Mouse (Mus musculus): ENCODE measurements around the gene Muc20.

The Muc20 gene

DNA sequence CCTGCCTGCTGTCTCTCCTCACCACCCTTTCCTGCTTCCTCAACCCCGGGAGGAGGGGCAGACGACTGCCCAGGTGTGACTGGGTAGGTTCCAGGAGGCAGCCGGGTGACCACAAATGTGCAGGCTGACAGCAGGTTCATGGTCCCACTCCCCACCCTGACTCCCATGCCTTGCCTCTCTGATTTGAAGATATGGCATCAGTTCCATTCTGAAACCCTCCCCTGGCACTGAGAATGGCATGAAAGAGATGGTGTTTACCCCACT lies at the start of gene Muc20:
Gene Muc20, minus strand, starts transcription at position 10 of the 264 bp plus-strand sequence.
- peaks cover 42% of the 10 kb centered on the region for H3K4me1 ChIP-seq (replicated peaks; ENCODE audit: low read depth, low read length)
- H3K9me3 ChIP-seq (ENCODE audit: low read length), result no peaks in the 10 kb centered on the region
- no peak for TF ChIP-seq CTCF (conservative IDR thresholded peaks at IDR 0.05; ENCODE audit: low read length)
- TF ChIP-seq POU5F1 (IDR thresholded peaks at IDR 0.05; ENCODE audit: borderline replicate concordance, low read length), result no peak
- no peak for TF ChIP-seq NANOG (IDR thresholded peaks at IDR 0.05; ENCODE audit: borderline replicate concordance, low read length)
- no peak within 1 kb of the TSS for H3K4me3 ChIP-seq (replicated peaks; ENCODE audit: low read length)
- no peaks in the 10 kb centered on the region for H3K27me3 ChIP-seq (ENCODE audit: insufficient read depth, low read length)
- H3K36me3 ChIP-seq (ENCODE audit: insufficient read depth, low read length), result no peaks in the 10 kb centered on the region

DNA sequence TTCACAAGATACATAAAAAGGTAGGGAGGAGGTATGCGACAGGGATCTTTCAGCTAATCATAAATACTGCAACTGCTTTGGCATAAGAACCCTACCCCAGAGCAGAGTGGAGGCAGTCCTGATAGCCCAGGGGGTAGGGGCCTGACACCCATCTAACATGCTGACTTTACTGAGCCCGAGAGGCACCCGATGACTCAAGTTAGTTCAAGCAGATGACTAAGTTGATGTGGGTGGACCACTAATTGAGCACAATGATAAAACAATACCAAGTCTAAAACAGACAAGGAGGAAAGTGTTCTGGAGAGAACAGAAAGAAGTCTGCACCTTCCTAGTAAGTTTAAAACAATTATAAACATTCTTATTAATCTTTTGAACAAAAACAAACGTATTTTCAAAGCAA lies 34.3 kb upstream of the Muc20 start:
- peaks cover 49% of the 10 kb centered on the region for H3K36me3 ChIP-seq (ENCODE audit: insufficient read depth, low read length)

DNA sequence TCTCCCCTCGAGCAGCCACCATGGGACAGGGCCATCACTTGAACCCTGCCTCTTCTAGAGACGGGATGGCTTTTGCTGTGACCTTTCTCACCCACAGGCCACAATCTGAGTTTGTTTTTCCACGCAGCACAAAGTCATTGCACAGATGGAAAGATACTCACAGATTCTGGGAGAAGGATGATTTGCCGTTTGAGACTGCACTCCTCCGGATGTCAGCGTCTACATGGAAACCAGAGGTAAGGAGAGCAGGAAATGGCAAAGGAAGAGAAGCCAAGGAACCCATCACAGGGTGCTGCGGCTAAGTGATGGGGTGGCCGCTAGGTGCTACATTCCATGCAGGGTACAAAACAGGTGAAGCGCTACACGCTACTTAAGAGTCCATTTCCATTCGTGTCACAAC lies 31.9 kb upstream of the Muc20 start:
- Histone ChIP-seq H3K4me1 (replicated peaks; ENCODE audit: low read depth, low read length) (peaks cover 49% of the 10 kb centered on the region), H3K36me3 (ENCODE audit: insufficient read depth, low read length) (peaks cover 48% of the 10 kb centered on the region), H3K9me3 (ENCODE audit: low read length) (peaks cover 6% of the 10 kb centered on the region), H3K4me3 (replicated peaks; ENCODE audit: low read length) (no peak overlapping the region), H3K27me3 (ENCODE audit: insufficient read depth, low read length) (no peaks in the 10 kb centered on the region)
- TF ChIP-seq NANOG (IDR thresholded peaks at IDR 0.05; ENCODE audit: borderline replicate concordance, low read length) (no peak), POU5F1 (IDR thresholded peaks at IDR 0.05; ENCODE audit: borderline replicate concordance, low read length) (no peak), CTCF (conservative IDR thresholded peaks at IDR 0.05; ENCODE audit: low read length) (no peak)

More for the DNA sequence above, 34.3 kb upstream of the Muc20 start:
- no peaks in the 10 kb centered on the region for H3K27me3 ChIP-seq (ENCODE audit: insufficient read depth, low read length)
- peaks cover 6% of the 10 kb centered on the region for H3K9me3 ChIP-seq (ENCODE audit: low read length)
- H3K4me3 ChIP-seq (replicated peaks; ENCODE audit: low read length), result no peak overlapping the region
- peaks cover 31% of the 10 kb centered on the region for H3K4me1 ChIP-seq (replicated peaks; ENCODE audit: low read depth, low read length)
- TF ChIP-seq CTCF (conservative IDR thresholded peaks at IDR 0.05; ENCODE audit: low read length), result no peak

DNA sequence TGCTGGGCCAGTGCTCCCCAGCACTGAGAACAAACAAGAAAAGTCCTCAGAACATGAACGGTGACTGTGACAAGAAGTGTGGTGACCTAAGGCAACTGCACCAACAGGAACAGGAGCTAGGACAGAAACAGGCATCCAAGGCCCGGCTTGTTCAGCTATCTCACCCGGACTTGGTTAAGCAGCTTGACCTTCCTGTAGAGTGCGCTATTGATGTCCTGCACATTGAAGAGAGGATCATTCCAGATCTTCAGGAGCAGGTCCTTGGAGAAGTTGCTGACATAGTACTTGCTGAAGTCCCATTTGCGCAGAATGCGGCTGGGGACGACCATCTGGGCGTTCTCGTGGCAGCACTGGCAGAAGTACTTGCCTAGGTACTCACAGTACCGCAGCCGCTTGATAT lies 29.3 kb upstream of the Muc20 start:
- peak overlapping the region; percentile 39 for H3K4me3 ChIP-seq (replicated peaks; ENCODE audit: low read length)
- H3K9me3 ChIP-seq (ENCODE audit: low read length), result peaks cover 6% of the 10 kb centered on the region
- no peaks in the 10 kb centered on the region for H3K27me3 ChIP-seq (ENCODE audit: insufficient read depth, low read length)
- no peak for TF ChIP-seq NANOG (IDR thresholded peaks at IDR 0.05; ENCODE audit: borderline replicate concordance, low read length)
- no peak for TF ChIP-seq CTCF (conservative IDR thresholded peaks at IDR 0.05; ENCODE audit: low read length)
- no peak for TF ChIP-seq POU5F1 (IDR thresholded peaks at IDR 0.05; ENCODE audit: borderline replicate concordance, low read length)
- peaks cover 74% of the 10 kb centered on the region for H3K4me1 ChIP-seq (replicated peaks; ENCODE audit: low read depth, low read length)
- H3K36me3 ChIP-seq (ENCODE audit: insufficient read depth, low read length), result peaks cover 49% of the 10 kb centered on the region

- H3K36me3 ChIP-seq (ENCODE audit: insufficient read depth, low read length), result peaks cover 49% of the 10 kb centered on the region
- TF ChIP-seq CTCF (conservative IDR thresholded peaks at IDR 0.05; ENCODE audit: low read length) (no peak), NANOG (IDR thresholded peaks at IDR 0.05; ENCODE audit: borderline replicate concordance, low read length) (no peak), POU5F1 (IDR thresholded peaks at IDR 0.05; ENCODE audit: borderline replicate concordance, low read length) (no peak)
- peaks cover 6% of the 10 kb centered on the region for H3K9me3 ChIP-seq (ENCODE audit: low read length)
- H3K4me3 ChIP-seq (replicated peaks; ENCODE audit: low read length), result 0 out of 2 replicates have a peak overlapping the region, but pooled peaks have one; percentile 10
- no peaks in the 10 kb centered on the region for H3K27me3 ChIP-seq (ENCODE audit: insufficient read depth, low read length)
- H3K4me1 ChIP-seq (replicated peaks; ENCODE audit: low read depth, low read length), result peaks cover 74% of the 10 kb centered on the region
These were observed 28.1 kb upstream of the Muc20 start for GRCm38 (mm10) chr16:32825380-32825779.

DNA sequence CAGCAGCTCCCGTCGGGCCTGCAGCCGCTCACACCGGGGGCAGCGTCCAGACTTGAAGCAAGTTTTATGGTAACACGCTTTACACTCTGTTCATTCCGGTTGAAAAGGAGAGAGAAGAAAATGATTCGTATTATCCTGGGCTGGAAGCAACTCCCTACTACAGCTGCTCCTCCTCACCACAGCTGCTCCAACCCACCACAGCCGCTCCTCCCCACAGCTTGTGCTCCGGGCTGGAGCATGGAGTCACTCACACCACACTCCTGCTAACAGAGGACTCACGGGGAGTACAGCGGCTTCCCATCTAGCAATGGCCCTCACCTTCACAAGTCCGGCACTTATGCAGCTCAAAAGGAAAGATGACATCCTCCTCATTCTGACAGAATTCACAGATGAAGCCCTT lies 26.8 kb upstream of the Muc20 start:
- TF ChIP-seq POU5F1 (IDR thresholded peaks at IDR 0.05; ENCODE audit: borderline replicate concordance, low read length) (no peak), NANOG (IDR thresholded peaks at IDR 0.05; ENCODE audit: borderline replicate concordance, low read length) (no peak), CTCF (conservative IDR thresholded peaks at IDR 0.05; ENCODE audit: low read length) (no peak)
- Histone ChIP-seq H3K4me1 (replicated peaks; ENCODE audit: low read depth, low read length) (peaks cover 66% of the 10 kb centered on the region), H3K9me3 (ENCODE audit: low read length) (peaks cover 6% of the 10 kb centered on the region), H3K4me3 (replicated peaks; ENCODE audit: low read length) (no peak overlapping the region), H3K27me3 (ENCODE audit: insufficient read depth, low read length) (no peaks in the 10 kb centered on the region), H3K36me3 (ENCODE audit: insufficient read depth, low read length) (peaks cover 47% of the 10 kb centered on the region)

DNA sequence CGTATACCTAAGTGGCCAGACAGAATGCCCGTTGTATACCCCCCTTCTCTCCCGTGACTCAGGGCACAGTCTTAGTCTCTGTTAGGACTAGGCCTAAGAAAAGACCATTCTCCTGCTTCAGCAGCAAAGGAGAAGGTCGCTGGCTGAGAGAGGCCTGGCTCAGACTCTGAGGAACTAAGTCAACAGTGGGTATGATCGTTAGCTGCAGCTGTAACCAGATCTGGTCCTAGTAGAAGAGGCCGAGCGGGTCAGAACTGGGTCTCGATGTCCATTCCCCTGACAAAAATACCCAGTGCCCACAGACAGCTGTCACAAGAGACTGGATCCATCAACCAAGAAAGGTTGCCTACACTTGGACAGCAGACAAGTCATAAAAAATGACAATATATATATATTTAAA lies 26.3 kb upstream of the Muc20 start:
- Histone ChIP-seq H3K9me3 (ENCODE audit: low read length) (peaks cover 4% of the 10 kb centered on the region), H3K4me3 (replicated peaks; ENCODE audit: low read length) (no peak overlapping the region), H3K4me1 (replicated peaks; ENCODE audit: low read depth, low read length) (peaks cover 62% of the 10 kb centered on the region), H3K27me3 (ENCODE audit: insufficient read depth, low read length) (no peaks in the 10 kb centered on the region), H3K36me3 (ENCODE audit: insufficient read depth, low read length) (peaks cover 41% of the 10 kb centered on the region)
- TF ChIP-seq POU5F1 (IDR thresholded peaks at IDR 0.05; ENCODE audit: borderline replicate concordance, low read length), result no peak
- TF ChIP-seq NANOG (IDR thresholded peaks at IDR 0.05; ENCODE audit: borderline replicate concordance, low read length), result no peak
- no peak for TF ChIP-seq CTCF (conservative IDR thresholded peaks at IDR 0.05; ENCODE audit: low read length)

DNA sequence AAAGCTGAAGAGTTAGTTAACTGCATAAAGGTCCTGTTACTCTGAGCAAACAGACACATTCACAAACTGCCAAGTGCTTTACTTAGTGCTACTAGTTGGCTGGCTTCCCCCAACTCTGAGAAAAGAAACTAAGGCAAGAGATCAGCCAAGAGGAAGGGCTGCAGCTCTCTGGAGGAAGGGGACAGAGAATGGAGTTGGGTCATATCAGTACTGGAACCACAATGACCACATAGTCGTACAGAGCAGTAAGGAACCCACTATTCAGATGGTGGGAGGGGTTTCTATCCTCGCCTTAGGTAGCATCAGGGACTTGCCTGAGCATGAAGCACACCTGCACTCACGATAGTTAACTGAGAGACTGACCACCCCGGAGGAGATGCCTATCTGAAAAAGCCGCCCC lies 25.6 kb upstream of the Muc20 start:
- H3K36me3 ChIP-seq (ENCODE audit: insufficient read depth, low read length), result peaks cover 39% of the 10 kb centered on the region
- no peaks in the 10 kb centered on the region for H3K9me3 ChIP-seq (ENCODE audit: low read length)
- no peaks in the 10 kb centered on the region for H3K27me3 ChIP-seq (ENCODE audit: insufficient read depth, low read length)
- H3K4me3 ChIP-seq (replicated peaks; ENCODE audit: low read length), result no peak overlapping the region
- TF ChIP-seq NANOG (IDR thresholded peaks at IDR 0.05; ENCODE audit: borderline replicate concordance, low read length), result no peak
- TF ChIP-seq POU5F1 (IDR thresholded peaks at IDR 0.05; ENCODE audit: borderline replicate concordance, low read length), result no peak
- no peak for TF ChIP-seq CTCF (conservative IDR thresholded peaks at IDR 0.05; ENCODE audit: low read length)
- H3K4me1 ChIP-seq (replicated peaks; ENCODE audit: low read depth, low read length), result peaks cover 60% of the 10 kb centered on the region

GRCm38 (mm10) chr16:32822450-32822827 lies 25.2 kb upstream of the Muc20 start:
- peaks cover 35% of the 10 kb centered on the region for H3K36me3 ChIP-seq (ENCODE audit: insufficient read depth, low read length)
- no peaks in the 10 kb centered on the region for H3K9me3 ChIP-seq (ENCODE audit: low read length)
- H3K27me3 ChIP-seq (ENCODE audit: insufficient read depth, low read length), result no peaks in the 10 kb centered on the region
- peaks cover 57% of the 10 kb centered on the region for H3K4me1 ChIP-seq (replicated peaks; ENCODE audit: low read depth, low read length)
- no peak overlapping the region for H3K4me3 ChIP-seq (replicated peaks; ENCODE audit: low read length)
- TF ChIP-seq NANOG (IDR thresholded peaks at IDR 0.05; ENCODE audit: borderline replicate concordance, low read length) (no peak), POU5F1 (IDR thresholded peaks at IDR 0.05; ENCODE audit: borderline replicate concordance, low read length) (no peak), CTCF (conservative IDR thresholded peaks at IDR 0.05; ENCODE audit: low read length) (no peak)

All from E14TG2a.4 (cell line).